Mouse (Mus musculus) midbrain, embryonic 16.5 days (tissue): Measurements from ENCODE around the gene Pdhx. TPM values are rescaled to one million over a fixed set of nuclear protein-coding genes. Genes with fewer than 3 reads are reported as not detected.
A peak's percentile ranks its signal among the peaks of the same experiment; 100 is the strongest.

Source experiments
- ATAC-seq: fragments of 200-750 bp; cut with Nextera tagmentation; 2 replicates; pipeline ENCODE4 v1.8.0; 2017; ENCODE audit warnings: moderate TSS enrichment
- H3K27ac ChIP-seq: fragments of 300-500 bp; sonication (generic); 2 replicates; pipeline ENCODE4 v1.5.1; 2014; ENCODE audit warnings: mild to moderate bottlenecking, low read length, mixed read lengths
- H3K27me3 ChIP-seq: fragments of 300-500 bp; sonication (generic); 2 replicates; pipeline ENCODE4 v1.6.1; 2014; ENCODE audit warnings: low read depth, low read length, mixed read lengths; ENCODE audit not compliant: control insufficient read depth, insufficient read depth
- H3K36me3 ChIP-seq: fragments of 300-500 bp; sonication (generic); 2 replicates; pipeline ENCODE4 v1.6.1; 2014; ENCODE audit warnings: mild to moderate bottlenecking, low read length, moderate library complexity, mixed read lengths; ENCODE audit not compliant: control insufficient read depth, insufficient read depth
- H3K4me1 ChIP-seq: fragments of 300-500 bp; sonication (generic); 2 replicates; pipeline ENCODE4 v1.6.1; 2014; ENCODE audit warnings: mild to moderate bottlenecking, low read length, mixed read lengths; ENCODE audit not compliant: control insufficient read depth, insufficient read depth
- H3K4me2 ChIP-seq: fragments of 300-500 bp; sonication (generic); 2 replicates; pipeline ENCODE4 v1.6.1; 2014; ENCODE audit warnings: mild to moderate bottlenecking, low read length, mixed read lengths
- H3K4me3 ChIP-seq: fragments of 300-500 bp; sonication (generic); 2 replicates; pipeline ENCODE4 v1.5.1; 2014; ENCODE audit warnings: low read depth, mild to moderate bottlenecking, low read length, moderate library complexity, mixed read lengths
- H3K9ac ChIP-seq: fragments of 300-500 bp; sonication (generic); 2 replicates; pipeline ENCODE4 v1.6.1; 2014; ENCODE audit warnings: low read depth, low read length, mixed read lengths
- H3K9me3 ChIP-seq: fragments of 300-500 bp; sonication (generic); replicated peaks from 2 replicates; pipeline ENCODE4 v1.6.1; 2014; ENCODE audit warnings: mild to moderate bottlenecking, low read length, mixed read lengths; ENCODE audit not compliant: control insufficient read depth, poor library complexity, severe bottlenecking
- WGBS: fragments of 180-500 bp; shearing (Covaris S2); extraction: QIAGEN DNeasy Blood & Tissue Kit; methylation state at CpG from one replicate; pipeline ENCODE4 v1.1.7; 2014; 5-methylcytosine and 5-hydroxymethylcytosine counted together
- polyA plus RNA-seq: library from polyadenylated mRNA; unstranded; fragments of >200 nt; fragmentation: Nextera tagmentation; extraction: Ambion mirVana; gene quantifications from 2 replicates; pipeline ENCODE4 v1.2.1, GENCODE M21; 2015

The Pdhx gene
- polyA plus RNA-seq, 1 experiment from 2014 or later: 74.8 TPM

- Histone ChIP-seq H3K4me3 (no peak overlapping the region), H3K9ac (no peak overlapping the region), H3K4me1 (no peaks in the 10 kb centered on the region), H3K36me3 (peaks cover 5% of the 10 kb centered on the region; the same call in 1 of the 2 replicates), H3K9me3 (no peaks in the 10 kb centered on the region), H3K27ac (no peak overlapping the region), H3K4me2 (no peak overlapping the region), H3K27me3 (no peaks in the 10 kb centered on the region)
- WGBS: 64% methylated on average over 8 of the region's 8 CpGs
- ATAC-seq: no peak
Measured at GRCm38 (mm10) chr2:103040896-103041295, 32.4 kb downstream of the Pdhx start.

- Histone ChIP-seq H3K4me1 (no peaks in the 10 kb centered on the region), H3K9ac (no peak overlapping the region), H3K27ac (no peak overlapping the region), H3K4me3 (no peak overlapping the region), H3K36me3 (peaks cover 9% of the 10 kb centered on the region), H3K27me3 (no peaks in the 10 kb centered on the region), H3K4me2 (no peak overlapping the region), H3K9me3 (no peaks in the 10 kb centered on the region)
- WGBS: 75% methylated on average over 4 of the region's 4 CpGs
- no peak for ATAC-seq
Measured at GRCm38 (mm10) chr2:103037831-103038230, 35.5 kb downstream of the Pdhx start.

DNA sequence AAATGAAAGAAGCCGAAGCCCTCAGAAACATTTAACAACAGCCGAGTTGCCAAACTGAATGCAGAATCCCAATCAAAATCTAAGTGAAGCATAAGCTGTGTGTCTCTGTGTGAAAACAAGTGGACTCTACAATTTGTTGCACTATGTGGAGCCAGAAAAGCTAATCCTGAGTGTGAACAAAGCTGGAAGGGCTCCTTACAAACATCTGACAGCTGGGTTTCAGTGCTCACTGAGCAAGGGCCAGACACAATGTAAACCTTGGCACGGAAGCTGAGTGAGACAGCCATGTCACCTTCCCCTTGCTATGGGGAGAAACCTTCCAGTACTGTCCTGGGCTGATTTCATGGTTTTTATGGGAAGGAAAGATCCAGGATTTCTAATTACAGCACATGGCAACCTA lies 50.6 kb downstream of the Pdhx start:
- H3K27me3 ChIP-seq: no peaks in the 10 kb centered on the region
- H3K4me1 ChIP-seq: peaks cover 5% of the 10 kb centered on the region; the same call in 1 of the 2 replicates
- WGBS: 49% methylated on average over 3 of the region's 3 CpGs
- H3K36me3 ChIP-seq: 0 out of 2 replicates have a peak, but pooled peaks cover 11% of the 10 kb centered on the region
- ATAC-seq: no peak
- H3K4me3 ChIP-seq: no peak overlapping the region
- peak overlapping the region; percentile 26; the same call in 1 of the 2 replicates for H3K27ac ChIP-seq
- no peak overlapping the region for H3K4me2 ChIP-seq
- no peak overlapping the region for H3K9ac ChIP-seq
- H3K9me3 ChIP-seq: no peaks in the 10 kb centered on the region

GRCm38 (mm10) chr2:103020191-103020987 lies 52.9 kb downstream of the Pdhx start:
- Histone ChIP-seq H3K36me3 (0 out of 2 replicates have a peak, but pooled peaks cover 9% of the 10 kb centered on the region), H3K4me2 (no peak overlapping the region), H3K27ac (no peak overlapping the region; the same call in 1 of the 2 replicates), H3K9ac (no peak overlapping the region), H3K27me3 (no peaks in the 10 kb centered on the region), H3K4me3 (no peak overlapping the region), H3K4me1 (peaks cover 5% of the 10 kb centered on the region; the same call in 1 of the 2 replicates), H3K9me3 (no peaks in the 10 kb centered on the region)
- ATAC-seq: peak; percentile 58
- 36% methylated on average over 4 of the region's 4 CpGs for WGBS

- Histone ChIP-seq H3K36me3 (0 out of 2 replicates have a peak, but pooled peaks cover 6% of the 10 kb centered on the region), H3K9me3 (no peaks in the 10 kb centered on the region), H3K27ac (no peak overlapping the region), H3K9ac (no peak overlapping the region), H3K4me1 (peaks cover 5% of the 10 kb centered on the region; the same call in 1 of the 2 replicates), H3K4me2 (no peak overlapping the region), H3K27me3 (no peaks in the 10 kb centered on the region), H3K4me3 (no peak overlapping the region)
- no peak for ATAC-seq
- 67% methylated on average over 9 of the region's 9 CpGs for WGBS
Measured at GRCm38 (mm10) chr2:103018817-103019494, 54.4 kb downstream of the Pdhx start.

- Histone ChIP-seq H3K4me2 (no peak overlapping the region), H3K4me3 (no peak overlapping the region), H3K27ac (no peak overlapping the region), H3K4me1 (peaks cover 5% of the 10 kb centered on the region; the same call in 1 of the 2 replicates), H3K36me3 (0 out of 2 replicates have a peak, but pooled peaks cover 4% of the 10 kb centered on the region), H3K27me3 (no peaks in the 10 kb centered on the region), H3K9ac (no peak overlapping the region), H3K9me3 (no peaks in the 10 kb centered on the region)
- no peak for ATAC-seq
- 87% methylated on average over 2 of the region's 2 CpGs for WGBS
Measured at GRCm38 (mm10) chr2:103017391-103017824, 55.9 kb downstream of the Pdhx start.

DNA sequence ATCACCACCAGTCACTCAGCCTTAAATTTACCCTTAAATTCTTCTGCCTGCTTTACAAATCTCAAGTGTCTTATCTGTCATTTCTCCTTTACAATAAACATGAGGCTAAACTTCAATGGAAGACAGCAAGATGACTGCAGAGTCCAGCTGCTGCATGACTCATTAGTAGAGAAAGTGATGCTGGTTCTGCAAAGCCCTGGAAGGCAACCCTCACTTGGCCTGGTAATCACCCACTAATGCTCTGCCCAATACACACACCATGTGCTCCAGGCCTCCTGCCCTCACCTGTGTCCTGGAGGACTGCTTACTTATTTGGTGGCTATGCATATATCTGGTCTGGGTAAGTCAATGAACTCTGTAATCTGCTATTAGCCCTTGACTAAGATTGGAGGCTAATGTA lies 57.2 kb downstream of the Pdhx start:
- no peak overlapping the region for H3K9ac ChIP-seq
- H3K27me3 ChIP-seq: no peaks in the 10 kb centered on the region
- H3K4me3 ChIP-seq: no peak overlapping the region
- no peak for ATAC-seq
- peaks cover 5% of the 10 kb centered on the region; the same call in 1 of the 2 replicates for H3K4me1 ChIP-seq
- H3K36me3 ChIP-seq: no peaks in the 10 kb centered on the region
- H3K4me2 ChIP-seq: no peak overlapping the region
- H3K9me3 ChIP-seq: no peaks in the 10 kb centered on the region
- H3K27ac ChIP-seq: no peak overlapping the region

GRCm38 (mm10) chr2:103012782-103013575 lies 60.3 kb downstream of the Pdhx start:
- no peak overlapping the region for H3K4me3 ChIP-seq
- no peaks in the 10 kb centered on the region for H3K36me3 ChIP-seq
- H3K4me1 ChIP-seq: no peaks in the 10 kb centered on the region
- no peaks in the 10 kb centered on the region for H3K27me3 ChIP-seq
- H3K9ac ChIP-seq: no peak overlapping the region
- no peak for ATAC-seq
- no peak overlapping the region for H3K4me2 ChIP-seq
- no peaks in the 10 kb centered on the region for H3K9me3 ChIP-seq
- H3K27ac ChIP-seq: no peak overlapping the region
- WGBS: 88% methylated on average over 4 of the region's 4 CpGs
